Mouse (Mus musculus) liver, embryonic 14.5 days (tissue): ENCODE measurements around the gene Adap1.

Source experiments
- CTCF ChIP-seq: IDR thresholded peaks from 2 replicates; pipeline ENCODE4 v1.5.1; 2016; ENCODE audit warnings: antibody characterized with exemption, low read depth, control low read depth
- EP300 ChIP-seq: IDR thresholded peaks from 2 replicates; pipeline ENCODE4 v1.6.1; 2016; ENCODE audit warnings: antibody characterized with exemption, low read depth

GRCm38 (mm10) chr5:139363858-139364257 lies 38.4 kb upstream of the Adap1 start:
- TF ChIP-seq CTCF (no peak), EP300 (no peak)
